Mouse (Mus musculus) G1E-ER4 (cell line): ENCODE measurements at regions not wholly inside any gene's neighbourhood (a gene's known extent, or its start where the extent isn't known, plus 50 kb on each side); places are given as distances from the start of the nearest gene placed in this dataset.

Experiments used
- GATA1 ChIP-seq: IDR thresholded peaks from one replicate; pipeline ENCODE4 v1.8.0; 2012; ENCODE audit warnings: low read length, inconsistent platforms

- TF ChIP-seq GATA1, result no peak
Observed at GRCm38 (mm10) chr9:94589672-94590071, 51.8 kb upstream of the 1190002N15Rik start.

GRCm38 (mm10) chr9:94604993-94605392 is 64.7 kb upstream of the Slc9a9 start:
- no peak for TF ChIP-seq GATA1

GRCm38 (mm10) chr9:94606422-94606821 is 63.3 kb upstream of the Slc9a9 start:
- TF ChIP-seq GATA1, result no peak

- no peak for TF ChIP-seq GATA1
Observed at GRCm38 (mm10) chr9:94607011-94607749, 62.5 kb upstream of the Slc9a9 start.

GRCm38 (mm10) chr9:94607750-94608106 is 62.0 kb upstream of the Slc9a9 start:
- no peak for TF ChIP-seq GATA1

GRCm38 (mm10) chr9:94610101-94610500 is 59.6 kb upstream of the Slc9a9 start:
- TF ChIP-seq GATA1, result no peak

GRCm38 (mm10) chr9:94610600-94611337 is 58.9 kb upstream of the Slc9a9 start:
- TF ChIP-seq GATA1, result no peak

- peak; percentile 20 for TF ChIP-seq GATA1
Observed at GRCm38 (mm10) chr9:94613891-94614671, 55.6 kb upstream of the Slc9a9 start.

GRCm38 (mm10) chr9:94615205-94615604 is 54.5 kb upstream of the Slc9a9 start:
- no peak for TF ChIP-seq GATA1

GRCm38 (mm10) chr9:94618079-94618786 is 51.5 kb upstream of the Slc9a9 start:
- no peak for TF ChIP-seq GATA1
